Mouse (Mus musculus) limb, embryonic 15.5 days (tissue): ENCODE results near the gene Ap2b1. TPM values are rescaled to one million over a fixed set of nuclear protein-coding genes. Genes with fewer than 3 reads are reported as not detected.

Experiments used
- ATAC-seq: fragments of 200-750 bp; cut with Nextera tagmentation; 2 replicates; pipeline ENCODE4 v1.8.0; 2017; ENCODE audit warnings: low read depth, moderate TSS enrichment; ENCODE audit not compliant: insufficient number of reproducible peaks, low FRiP score, low TSS enrichment
- H3K27ac ChIP-seq: fragments of 300-500 bp; sonication (generic); 2 replicates; pipeline ENCODE4 v1.5.1; 2015; ENCODE audit warnings: moderate library complexity, mild to moderate bottlenecking, inconsistent platforms
- H3K27me3 ChIP-seq: fragments of 300-500 bp; sonication (generic); 2 replicates; pipeline ENCODE4 v1.6.1; 2015; ENCODE audit warnings: inconsistent platforms
- H3K36me3 ChIP-seq: fragments of 300-500 bp; sonication (generic); 2 replicates; pipeline ENCODE4 v1.6.1; 2015; ENCODE audit warnings: inconsistent platforms
- H3K4me1 ChIP-seq: fragments of 300-500 bp; sonication (generic); 2 replicates; pipeline ENCODE4 v1.6.1; 2015; ENCODE audit warnings: inconsistent platforms
- H3K4me2 ChIP-seq: fragments of 300-500 bp; sonication (generic); 2 replicates; pipeline ENCODE4 v1.6.1; 2015; ENCODE audit warnings: mild to moderate bottlenecking, inconsistent platforms
- H3K4me3 ChIP-seq: fragments of 300-500 bp; sonication (generic); 2 replicates; pipeline ENCODE4 v1.5.1; 2015; ENCODE audit warnings: mild to moderate bottlenecking, inconsistent platforms
- H3K9ac ChIP-seq: fragments of 300-500 bp; sonication (generic); 2 replicates; pipeline ENCODE4 v1.6.1; 2015; ENCODE audit warnings: inconsistent platforms
- H3K9me3 ChIP-seq: fragments of 300-500 bp; sonication (generic); 2 replicates; pipeline ENCODE4 v1.6.1; 2016; ENCODE audit warnings: inconsistent platforms
- WGBS: fragments of 180-500 bp; shearing (Covaris S2); methylation state at CpG from one replicate; pipeline ENCODE4 v1.1.7; 2015; 5-methylcytosine and 5-hydroxymethylcytosine counted together
- polyA plus RNA-seq: library from polyadenylated mRNA; unstranded; fragments of >200 nt; fragmentation: Nextera tagmentation; extraction: Ambion mirVana; gene quantifications from 2 replicates; pipeline ENCODE4 v1.2.1, GENCODE M21; 2015

Gene Ap2b1
- polyA plus RNA-seq, 1 experiment from 2014 or later = 48.9 TPM

- H3K4me1 ChIP-seq = no peaks in the 10 kb centered on the region
- H3K36me3 ChIP-seq = peaks cover 18% of the 10 kb centered on the region
- WGBS = 70% methylated on average over 3 of the region's 3 CpGs
- no peak for ATAC-seq
- H3K4me3 ChIP-seq = no peak overlapping the region
- no peaks in the 10 kb centered on the region for H3K9me3 ChIP-seq
- H3K27me3 ChIP-seq = no peaks in the 10 kb centered on the region
- no peak overlapping the region for H3K9ac ChIP-seq
- H3K4me2 ChIP-seq = no peak overlapping the region
- H3K27ac ChIP-seq = no peak overlapping the region
Measured at GRCm38 (mm10) chr11:83357421-83357820, 58.6 kb downstream of the Ap2b1 start.

- H3K9ac ChIP-seq = no peak overlapping the region
- no peak overlapping the region for H3K4me2 ChIP-seq
- no peaks in the 10 kb centered on the region for H3K27me3 ChIP-seq
- no peak overlapping the region for H3K4me3 ChIP-seq
- 93% methylated on average over 6 of the region's 6 CpGs for WGBS
- H3K9me3 ChIP-seq = no peaks in the 10 kb centered on the region
- no peaks in the 10 kb centered on the region for H3K4me1 ChIP-seq
- H3K27ac ChIP-seq = no peak overlapping the region
- H3K36me3 ChIP-seq = peaks cover 34% of the 10 kb centered on the region
- no peak for ATAC-seq
Measured at GRCm38 (mm10) chr11:83364656-83365055, 65.8 kb downstream of the Ap2b1 start.

GRCm38 (mm10) chr11:83371267-83371666, 72.4 kb downstream of the Ap2b1 start:
- H3K27me3 ChIP-seq = no peaks in the 10 kb centered on the region
- H3K27ac ChIP-seq = no peak overlapping the region
- H3K9me3 ChIP-seq = no peaks in the 10 kb centered on the region
- H3K36me3 ChIP-seq = peaks cover 61% of the 10 kb centered on the region
- WGBS = 85% methylated on average over 4 of the region's 4 CpGs
- ATAC-seq = no peak
- no peaks in the 10 kb centered on the region for H3K4me1 ChIP-seq
- H3K4me3 ChIP-seq = no peak overlapping the region
- H3K9ac ChIP-seq = no peak overlapping the region
- no peak overlapping the region for H3K4me2 ChIP-seq

GRCm38 (mm10) chr11:83379745-83380341, 81.0 kb downstream of the Ap2b1 start:
- Histone ChIP-seq H3K9me3 (no peaks in the 10 kb centered on the region), H3K27ac (no peak overlapping the region), H3K4me3 (no peak overlapping the region), H3K36me3 (peaks cover 14% of the 10 kb centered on the region), H3K4me2 (no peak overlapping the region), H3K9ac (no peak overlapping the region), H3K27me3 (no peaks in the 10 kb centered on the region), H3K4me1 (no peaks in the 10 kb centered on the region)
- no peak for ATAC-seq
- WGBS = 58% methylated on average over 7 of the region's 7 CpGs

GRCm38 (mm10) chr11:83382876-83383531, 84.2 kb downstream of the Ap2b1 start:
- 49% methylated on average over 9 of the region's 9 CpGs for WGBS
- Histone ChIP-seq H3K36me3 (0 out of 2 replicates have a peak, but pooled peaks cover 6% of the 10 kb centered on the region), H3K4me3 (no peak overlapping the region), H3K4me2 (no peak overlapping the region), H3K27ac (no peak overlapping the region), H3K9ac (no peak overlapping the region), H3K9me3 (no peaks in the 10 kb centered on the region), H3K4me1 (no peaks in the 10 kb centered on the region), H3K27me3 (no peaks in the 10 kb centered on the region)
- ATAC-seq = no peak

- 79% methylated on average over 1 of the region's 1 CpGs for WGBS
- no peak overlapping the region for H3K4me3 ChIP-seq
- ATAC-seq = no peak
Measured at GRCm38 (mm10) chr11:83383532-83383887, 84.7 kb downstream of the Ap2b1 start.

GRCm38 (mm10) chr11:83393062-83393461, 94.2 kb downstream of the Ap2b1 start:
- Histone ChIP-seq H3K36me3 (peaks cover 44% of the 10 kb centered on the region), H3K9ac (no peak overlapping the region), H3K4me1 (no peaks in the 10 kb centered on the region), H3K27me3 (no peaks in the 10 kb centered on the region), H3K27ac (no peak overlapping the region), H3K9me3 (no peaks in the 10 kb centered on the region), H3K4me3 (no peak overlapping the region), H3K4me2 (no peak overlapping the region)
- 85% methylated on average over 4 of the region's 4 CpGs for WGBS
- ATAC-seq = no peak

More at GRCm38 (mm10) chr11:83383532-83383887, 84.7 kb downstream of the Ap2b1 start:
- H3K9me3 ChIP-seq = no peaks in the 10 kb centered on the region
- H3K27me3 ChIP-seq = no peaks in the 10 kb centered on the region
- no peak overlapping the region for H3K4me2 ChIP-seq
- H3K9ac ChIP-seq = no peak overlapping the region
- H3K27ac ChIP-seq = no peak overlapping the region
- H3K4me1 ChIP-seq = no peaks in the 10 kb centered on the region
- 0 out of 2 replicates have a peak, but pooled peaks cover 4% of the 10 kb centered on the region for H3K36me3 ChIP-seq

- H3K4me3 ChIP-seq = no peak overlapping the region
- no peak overlapping the region for H3K27ac ChIP-seq
- H3K4me1 ChIP-seq = no peaks in the 10 kb centered on the region
- WGBS = 41% methylated on average over 6 of the region's 6 CpGs
- no peak overlapping the region for H3K4me2 ChIP-seq
- H3K27me3 ChIP-seq = no peaks in the 10 kb centered on the region
- H3K9ac ChIP-seq = no peak overlapping the region
- no peaks in the 10 kb centered on the region for H3K9me3 ChIP-seq
- no peak for ATAC-seq
- peaks cover 56% of the 10 kb centered on the region for H3K36me3 ChIP-seq
Measured at GRCm38 (mm10) chr11:83394802-83395439, 96.1 kb downstream of the Ap2b1 start.

GRCm38 (mm10) chr11:83397626-83398025, 98.8 kb downstream of the Ap2b1 start:
- Histone ChIP-seq H3K27me3 (no peaks in the 10 kb centered on the region), H3K9me3 (no peaks in the 10 kb centered on the region), H3K9ac (no peak overlapping the region), H3K4me3 (no peak overlapping the region), H3K27ac (no peak overlapping the region), H3K4me2 (no peak overlapping the region), H3K36me3 (peaks cover 44% of the 10 kb centered on the region), H3K4me1 (no peaks in the 10 kb centered on the region)
- WGBS = 89% methylated on average over 7 of the region's 7 CpGs
- ATAC-seq = no peak

- WGBS = 74% methylated on average over 5 of the region's 5 CpGs
- no peaks in the 10 kb centered on the region for H3K27me3 ChIP-seq
- no peak overlapping the region for H3K27ac ChIP-seq
- no peak for ATAC-seq
- H3K9me3 ChIP-seq = no peaks in the 10 kb centered on the region
- H3K9ac ChIP-seq = no peak overlapping the region
- H3K4me2 ChIP-seq = no peak overlapping the region
- H3K4me1 ChIP-seq = no peaks in the 10 kb centered on the region
- H3K4me3 ChIP-seq = no peak overlapping the region
- H3K36me3 ChIP-seq = peaks cover 49% of the 10 kb centered on the region
Measured at GRCm38 (mm10) chr11:83398724-83399123, 99.9 kb downstream of the Ap2b1 start.

GRCm38 (mm10) chr11:83403787-83404186, 105.0 kb downstream of the Ap2b1 start:
- Histone ChIP-seq H3K4me1 (no peaks in the 10 kb centered on the region; the same call in 1 of the 2 replicates), H3K27me3 (no peaks in the 10 kb centered on the region), H3K4me2 (no peak overlapping the region), H3K4me3 (no peak overlapping the region), H3K36me3 (peaks cover 42% of the 10 kb centered on the region), H3K9me3 (no peaks in the 10 kb centered on the region), H3K27ac (no peak overlapping the region), H3K9ac (no peak overlapping the region)
- no peak for ATAC-seq
- 87% methylated on average over 7 of the region's 7 CpGs for WGBS

- Histone ChIP-seq H3K27me3 (peaks cover 7% of the 10 kb centered on the region; the same call in 1 of the 2 replicates), H3K9ac (no peak overlapping the region), H3K27ac (no peak overlapping the region), H3K36me3 (peaks cover 31% of the 10 kb centered on the region), H3K9me3 (no peaks in the 10 kb centered on the region), H3K4me3 (no peak overlapping the region), H3K4me2 (no peak overlapping the region), H3K4me1 (peaks cover 14% of the 10 kb centered on the region)
- no peak for ATAC-seq
- 62% methylated on average over 3 of the region's 3 CpGs for WGBS
Measured at GRCm38 (mm10) chr11:83406391-83406790, 107.6 kb downstream of the Ap2b1 start.
